Mouse (Mus musculus) spleen, postnatal 14 days (tissue): ENCODE measurements around the gene Ddr2.

Experiments used
- DNase-seq, 2 experiments: peaks; one replicate each; pipeline ENCODE4 v3.0.0; 2021 to 2022; ENCODE audit warnings: low spot score in 2 of 2

The Ddr2 gene

DNA sequence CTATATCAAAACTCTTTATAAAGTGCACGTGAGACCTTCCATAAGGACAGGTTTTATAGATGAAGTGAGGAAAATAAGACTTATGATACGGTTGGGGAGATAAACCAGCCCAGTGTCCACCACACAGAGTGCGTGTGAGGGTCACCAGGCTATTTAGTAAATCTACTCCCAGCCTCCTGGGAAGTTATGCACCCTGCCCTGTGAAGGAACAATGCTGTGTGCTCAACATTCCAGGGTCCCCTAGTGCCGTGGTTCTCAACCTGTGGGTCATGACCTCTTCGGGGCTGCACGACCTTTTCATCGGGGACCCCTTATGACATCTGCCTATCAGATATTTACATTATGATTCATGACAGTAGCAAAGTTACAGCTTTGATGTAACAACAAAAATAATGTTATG lies 162.3 kb downstream of the Ddr2 start:
- DNase-seq: no peak

- DNase-seq: no peak
Measured at GRCm38 (mm10) chr1:169947654-169948053, 162.9 kb downstream of the Ddr2 start.

DNA sequence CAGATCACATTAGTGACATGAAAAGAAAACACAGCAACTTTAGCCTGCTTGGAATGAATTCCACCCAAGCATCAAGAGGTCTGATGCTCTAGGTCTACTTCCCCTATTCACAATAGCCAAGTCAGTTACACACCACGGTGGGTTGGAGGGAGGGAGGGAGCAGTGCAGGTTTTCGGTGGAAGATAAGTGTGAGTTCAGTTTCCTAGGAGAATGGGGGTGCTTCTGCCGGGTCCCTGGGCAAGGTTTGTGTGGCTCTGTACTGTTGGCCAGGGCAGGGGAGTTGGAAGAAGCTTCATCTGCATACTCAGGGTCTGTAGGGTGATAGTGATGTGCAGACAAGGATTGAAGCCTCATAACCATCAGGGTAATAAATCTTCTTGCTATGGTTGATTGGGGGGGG lies 164.6 kb downstream of the Ddr2 start:
- DNase-seq: no peak

DNA sequence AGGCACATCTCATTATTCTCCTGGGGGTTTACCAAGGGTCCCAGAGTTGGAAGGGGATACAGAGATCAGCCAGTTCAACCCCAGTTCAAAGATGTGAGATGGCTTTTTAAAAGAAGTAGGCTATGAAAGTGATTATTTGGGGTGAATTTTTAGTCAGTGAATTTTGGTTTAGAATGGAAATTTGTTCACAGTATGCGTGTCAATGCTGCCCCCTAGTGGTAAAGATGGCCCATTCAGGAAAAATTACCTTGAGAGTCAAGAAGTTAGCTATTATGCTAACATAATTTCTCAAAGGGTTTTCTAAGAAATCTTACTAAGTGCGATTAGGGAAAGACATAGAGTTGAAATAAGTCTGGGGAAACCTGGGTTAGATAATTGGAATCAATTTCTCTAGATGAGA lies 171.2 kb downstream of the Ddr2 start:
- peak in 1 of 2 experiments; percentile 30 for DNase-seq

DNA sequence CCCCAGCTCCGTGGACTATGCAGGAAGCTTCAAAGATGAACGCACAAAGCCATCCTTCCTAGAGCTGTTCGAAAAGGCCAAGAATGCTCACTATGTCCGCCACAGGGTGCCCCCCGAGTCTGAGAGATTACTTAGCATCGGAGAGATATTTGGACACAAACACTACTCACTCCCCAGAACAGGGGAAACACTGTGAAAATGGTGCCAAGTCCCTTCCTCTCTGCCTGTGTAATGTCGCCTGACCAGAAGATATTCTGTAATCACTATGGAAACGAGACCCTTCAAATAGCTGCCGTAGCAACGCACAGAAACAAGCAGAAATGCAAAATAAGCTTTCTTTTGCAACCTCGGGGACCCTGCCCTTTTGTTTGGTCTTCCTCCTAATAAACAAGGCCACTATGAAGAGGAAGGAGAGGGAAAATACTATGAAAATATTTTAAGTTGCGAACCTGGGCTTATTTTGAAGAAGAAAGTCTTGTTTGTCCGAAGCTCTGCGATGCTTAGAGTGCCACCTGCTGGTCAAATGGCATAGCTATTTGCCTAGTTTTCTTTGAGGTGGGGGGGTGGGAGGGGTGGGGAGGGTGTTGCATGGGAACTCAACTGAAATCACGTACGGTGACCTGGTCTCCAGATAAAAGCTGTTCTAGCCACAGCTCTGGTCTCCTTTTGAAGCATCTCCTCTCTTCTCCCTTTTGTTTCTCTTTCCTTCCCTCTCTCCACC lies 176.4 kb downstream of the Ddr2 start:
- peak in 1 of 2 experiments; percentile 15 for DNase-seq

- no peak for DNase-seq
Measured at GRCm38 (mm10) chr1:169932122-169932746, 178.3 kb downstream of the Ddr2 start.

- DNase-seq: no peak
Measured at GRCm38 (mm10) chr1:169931698-169932097, 178.9 kb downstream of the Ddr2 start.

DNA sequence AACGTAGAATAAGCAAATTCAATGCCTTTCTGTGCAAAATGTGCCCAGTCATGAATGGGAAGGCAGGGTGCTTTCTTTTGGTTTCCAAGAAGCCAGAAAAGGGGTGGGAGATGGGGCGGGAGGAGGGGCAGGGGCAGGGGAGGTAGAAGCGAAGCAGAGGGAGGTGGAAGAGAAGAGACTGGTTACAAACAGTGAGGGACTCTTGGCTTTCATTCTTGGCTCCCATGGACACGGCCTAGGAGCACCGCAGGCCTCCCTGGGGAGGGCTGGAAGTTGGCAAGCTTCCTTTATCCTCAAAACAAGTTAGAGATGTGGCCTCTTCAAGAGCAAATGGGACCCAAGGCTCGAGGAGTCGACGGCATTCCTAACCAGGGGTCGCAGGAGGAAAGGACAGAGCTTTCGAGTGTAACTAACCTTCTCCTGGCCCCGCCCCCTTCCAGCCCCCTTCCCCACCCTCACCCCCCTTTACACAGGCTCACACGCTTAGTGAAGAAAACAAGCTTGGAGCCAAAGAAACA lies 182.0 kb downstream of the Ddr2 start, which contains the start of gene Ccdc190:
TSS of gene Ccdc190 (plus strand) at position 195 of the 518 bp plus-strand sequence.
- DNase-seq: no peak

DNA sequence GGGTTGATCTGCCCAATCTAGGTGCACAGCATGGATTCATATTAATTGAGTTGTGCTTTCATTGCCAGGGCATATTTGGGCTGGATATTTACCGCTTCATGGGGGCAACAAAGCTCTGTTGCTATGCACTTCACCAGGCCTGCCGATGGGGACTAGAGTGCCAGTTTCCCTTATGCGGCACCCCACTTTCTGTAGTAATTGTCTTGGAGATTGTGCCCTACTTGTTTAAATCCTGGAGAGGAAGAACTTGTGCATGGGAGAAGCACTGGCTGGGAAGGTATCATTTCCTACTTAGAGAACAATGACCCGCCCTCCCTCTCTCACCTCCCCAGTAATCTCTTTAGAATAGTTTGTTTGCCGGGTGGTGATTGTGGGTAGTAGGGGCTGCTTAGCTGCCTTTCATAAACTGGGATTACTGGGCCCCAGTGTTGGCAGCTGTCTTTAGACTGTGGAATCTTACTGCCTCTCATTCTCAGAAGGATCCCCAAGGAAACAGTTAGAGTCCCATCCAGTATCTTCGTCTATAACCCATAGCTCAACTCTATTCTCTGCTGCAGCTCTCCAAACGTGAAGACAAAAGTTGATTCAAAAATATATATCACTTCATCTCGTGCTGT lies 182.7 kb downstream of the Ddr2 start:
- DNase-seq: no peak

DNA sequence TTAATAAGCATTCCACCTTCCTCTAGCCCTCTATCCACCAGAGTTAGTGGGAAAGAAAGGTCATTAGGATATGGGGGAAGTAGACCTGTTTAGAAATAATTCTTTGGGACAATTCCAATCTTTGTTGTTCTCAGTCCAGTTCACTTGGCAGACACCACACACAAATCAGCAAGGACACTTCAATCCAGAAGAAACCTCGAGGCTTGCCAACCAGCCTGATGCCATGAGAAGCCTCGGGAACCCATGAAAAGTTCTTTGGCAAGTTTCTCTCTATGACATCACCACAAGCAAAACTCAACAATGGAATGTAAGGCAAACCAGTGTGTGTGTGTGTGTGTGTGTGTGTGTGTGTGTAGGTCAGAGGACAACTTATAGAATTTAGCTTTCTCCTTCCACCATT lies 186.0 kb downstream of the Ddr2 start:
- DNase-seq: no peak
